Mouse (Mus musculus): Measurements from ENCODE around the gene Nr2f1. TPM values are rescaled to one million over a fixed set of nuclear protein-coding genes. Genes with fewer than 3 reads are reported as not detected.
A peak's percentile ranks its signal among the peaks of the same experiment; 100 is the strongest.

Nr2f1 gene
- polyA plus RNA-seq, 1 experiment from 2014 or later: 12.3 TPM

DNA sequence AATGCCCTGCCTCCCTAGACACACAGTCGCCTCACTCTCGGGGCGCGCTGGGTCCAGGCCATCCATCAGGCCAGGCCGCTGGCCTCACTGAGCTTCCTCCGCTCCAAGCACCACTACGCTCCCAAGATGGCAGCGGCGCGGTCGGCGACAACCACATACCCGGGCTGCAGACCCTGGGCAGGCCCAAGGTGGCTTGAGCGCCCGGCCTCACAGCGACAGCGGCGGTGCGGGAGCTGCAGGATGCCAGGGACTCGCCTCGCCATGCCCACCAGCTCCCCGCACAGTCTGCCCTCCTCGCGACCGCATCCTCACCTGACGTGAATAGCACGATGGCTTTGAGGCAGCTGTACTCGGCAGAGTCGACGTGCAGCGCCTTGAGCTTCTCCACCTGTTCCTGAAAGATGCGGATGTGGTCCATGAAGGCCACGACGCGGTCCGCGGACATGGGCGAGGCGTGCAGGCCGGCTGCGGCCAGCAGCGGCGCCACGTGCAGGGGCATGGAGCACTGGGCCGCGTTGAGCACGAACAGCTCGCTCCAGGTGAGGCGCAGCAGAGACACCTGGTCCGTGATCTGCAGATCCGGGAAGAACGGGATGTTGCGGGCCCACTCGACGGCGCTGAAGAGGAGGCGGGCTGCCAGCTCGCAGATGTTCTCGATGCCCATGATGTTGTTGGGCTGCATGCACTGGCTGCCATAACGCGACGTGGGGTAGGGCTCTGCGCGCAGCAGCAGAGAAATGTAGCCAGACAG, 4.5 kb downstream of the Nr2f1 start:
- Histone ChIP-seq H3K9ac (replicated peaks; ENCODE audit: low read length) (peak overlapping the region; percentile 71), H3K36me3 (ENCODE audit: insufficient read depth, low read length) (no peaks in the 10 kb centered on the region), H3K9me3 (ENCODE audit: low read length) (no peaks in the 10 kb centered on the region), H3K4me2 (replicated peaks; ENCODE audit: low read depth, low read length) (peak overlapping the region; percentile 71), H3K4me1 (ENCODE audit: insufficient read depth, low read length) (peaks cover 28% of the 10 kb centered on the region), H3K27ac (ENCODE audit: low read length) (peak overlapping the region; percentile 23), H3K4me3 (ENCODE audit: low read length) (peak overlapping the region; percentile 54), H3K27me3 (ENCODE audit: insufficient read depth, low read length) (no peaks in the 10 kb centered on the region)
- peak; percentile 36 for ATAC-seq (ENCODE audit: low FRiP score, low TSS enrichment)
- 2% methylated on average over 64 of the region's 64 CpGs for WGBS

DNA sequence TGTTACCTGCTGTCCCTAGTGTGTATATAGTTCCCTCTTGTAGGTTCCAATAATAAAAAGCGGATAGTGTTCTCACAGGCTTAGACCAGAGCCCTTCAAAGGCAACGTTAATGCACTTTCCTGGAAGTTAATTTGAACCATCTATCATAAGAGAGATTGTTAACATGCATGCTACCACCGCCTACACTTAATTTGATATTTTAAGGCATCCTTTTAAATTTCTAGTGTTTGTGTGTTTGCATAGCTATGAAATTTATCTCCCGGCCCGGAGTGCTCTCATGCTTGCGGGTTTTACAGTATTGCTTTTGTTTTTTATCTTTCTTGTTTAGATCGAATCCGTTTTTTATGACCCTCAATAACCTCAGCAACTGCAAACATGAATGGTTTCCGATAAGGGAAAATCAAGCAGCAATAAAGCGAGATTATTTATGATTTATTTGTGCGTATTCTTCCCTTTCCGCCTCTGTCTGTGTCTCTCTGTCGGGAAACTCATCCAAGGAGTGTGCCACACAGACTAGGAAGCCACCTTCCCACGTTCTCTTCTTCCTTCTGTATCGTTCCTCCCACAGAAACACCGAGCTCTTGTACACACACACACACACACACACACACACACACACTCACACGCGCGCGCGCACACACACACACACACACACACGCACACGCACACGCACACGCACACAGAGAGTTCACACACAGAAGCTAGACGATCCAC, 5.3 kb downstream of the Nr2f1 start:
- WGBS: 14% methylated on average over 26 of the region's 26 CpGs
- no peak for ATAC-seq (ENCODE audit: low FRiP score, low TSS enrichment)

DNA sequence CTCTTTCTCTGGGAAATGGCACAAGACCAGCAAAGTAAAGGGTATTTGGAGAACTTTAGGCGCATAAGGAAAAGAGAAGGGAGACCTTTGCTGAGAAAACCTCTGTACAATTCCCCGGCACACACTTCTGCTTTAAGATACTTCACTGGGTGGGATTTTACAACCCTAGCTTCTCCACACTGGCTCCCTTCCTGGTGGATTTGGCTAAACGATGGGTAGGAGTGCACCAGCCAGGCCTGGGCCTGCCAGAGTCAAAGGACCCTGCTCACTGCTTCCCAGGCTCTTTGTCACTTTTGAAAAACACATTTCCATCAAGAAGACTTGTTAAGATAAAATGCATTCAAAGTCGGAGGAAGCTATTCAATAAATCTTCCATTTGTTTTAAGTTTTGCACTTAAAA, 6.3 kb downstream of the Nr2f1 start:
- peak overlapping the region; percentile 38; the same call in 1 of the 2 replicates for H3K27ac ChIP-seq (ENCODE audit: low read length)
- no peaks in the 10 kb centered on the region for H3K9me3 ChIP-seq (ENCODE audit: low read length)
- peaks cover 28% of the 10 kb centered on the region for H3K4me1 ChIP-seq (ENCODE audit: insufficient read depth, low read length)
- H3K9ac ChIP-seq (replicated peaks; ENCODE audit: low read length): peak overlapping the region; percentile 50
- no peaks in the 10 kb centered on the region for H3K27me3 ChIP-seq (ENCODE audit: insufficient read depth, low read length)
- no peak for ATAC-seq (ENCODE audit: low FRiP score, low TSS enrichment)
- H3K4me2 ChIP-seq (replicated peaks; ENCODE audit: low read depth, low read length): peak overlapping the region; percentile 71
- H3K4me3 ChIP-seq (ENCODE audit: low read length): peak overlapping the region; percentile 54
- H3K36me3 ChIP-seq (ENCODE audit: insufficient read depth, low read length): peaks cover 4% of the 10 kb centered on the region; the same call in 1 of the 2 replicates
- 52% methylated on average over 4 of the region's 4 CpGs for WGBS

More for the DNA sequence above, 5.3 kb downstream of the Nr2f1 start:
- Histone ChIP-seq H3K27ac (ENCODE audit: low read length) (peak overlapping the region; percentile 24; the same call in 1 of the 2 replicates), H3K4me3 (ENCODE audit: low read length) (peak overlapping the region; percentile 54), H3K9me3 (ENCODE audit: low read length) (no peaks in the 10 kb centered on the region), H3K9ac (replicated peaks; ENCODE audit: low read length) (peak overlapping the region; percentile 71), H3K27me3 (ENCODE audit: insufficient read depth, low read length) (no peaks in the 10 kb centered on the region), H3K4me1 (ENCODE audit: insufficient read depth, low read length) (peaks cover 28% of the 10 kb centered on the region), H3K36me3 (ENCODE audit: insufficient read depth, low read length) (peaks cover 4% of the 10 kb centered on the region; the same call in 1 of the 2 replicates), H3K4me2 (replicated peaks; ENCODE audit: low read depth, low read length) (peak overlapping the region; percentile 71)

DNA sequence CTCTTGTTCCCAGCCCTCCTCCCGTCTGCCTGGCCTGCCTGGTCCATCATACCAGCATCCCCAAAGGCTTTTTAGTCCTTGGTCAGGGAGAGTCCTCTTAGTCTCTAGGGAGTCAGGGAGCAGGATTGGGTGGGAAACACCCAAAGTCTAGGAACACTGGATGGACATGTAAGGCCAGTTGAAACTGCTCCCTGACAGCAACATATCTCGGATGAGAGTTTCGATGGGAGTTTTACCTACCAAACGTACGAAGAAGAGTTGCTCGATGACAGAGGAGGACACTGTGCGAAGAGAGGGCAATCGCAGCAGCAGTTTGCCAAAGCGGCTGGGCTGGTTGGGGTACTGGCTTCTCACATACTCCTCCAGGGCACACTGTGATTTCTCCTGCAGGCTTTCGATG, 10.0 kb downstream of the Nr2f1 start:
- Histone ChIP-seq H3K27me3 (ENCODE audit: insufficient read depth, low read length) (peaks cover 18% of the 10 kb centered on the region), H3K4me1 (ENCODE audit: insufficient read depth, low read length) (peaks cover 24% of the 10 kb centered on the region), H3K27ac (ENCODE audit: low read length) (no peak overlapping the region), H3K4me3 (ENCODE audit: low read length) (no peak overlapping the region), H3K9ac (replicated peaks; ENCODE audit: low read length) (no peak overlapping the region), H3K4me2 (replicated peaks; ENCODE audit: low read depth, low read length) (no peak overlapping the region), H3K36me3 (ENCODE audit: insufficient read depth, low read length) (peaks cover 4% of the 10 kb centered on the region; the same call in 1 of the 2 replicates), H3K9me3 (ENCODE audit: low read length) (no peaks in the 10 kb centered on the region)
- no peak for ATAC-seq (ENCODE audit: low FRiP score, low TSS enrichment)
- 58% methylated on average over 10 of the region's 10 CpGs for WGBS

DNA sequence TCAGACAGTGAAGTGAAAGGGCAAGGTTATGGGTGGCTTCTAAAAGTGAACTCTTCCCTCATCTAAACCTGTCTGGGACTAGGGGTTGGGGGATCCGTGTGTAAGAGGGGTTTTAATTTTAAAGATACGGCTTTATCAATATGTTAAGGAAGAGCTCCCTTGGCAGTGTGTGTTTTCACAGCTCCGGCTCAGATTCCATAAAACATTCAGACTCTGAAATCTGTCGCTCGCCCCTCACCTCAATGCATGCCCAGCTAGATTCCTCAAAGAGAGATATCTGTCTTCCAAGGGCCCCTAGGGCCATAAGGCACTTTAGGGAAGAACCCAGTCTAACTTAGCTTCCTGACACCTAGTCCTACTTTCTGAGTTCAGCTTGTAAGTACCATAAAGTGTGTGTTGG, 11.7 kb downstream of the Nr2f1 start:
- 62% methylated on average over 5 of the region's 5 CpGs for WGBS

DNA sequence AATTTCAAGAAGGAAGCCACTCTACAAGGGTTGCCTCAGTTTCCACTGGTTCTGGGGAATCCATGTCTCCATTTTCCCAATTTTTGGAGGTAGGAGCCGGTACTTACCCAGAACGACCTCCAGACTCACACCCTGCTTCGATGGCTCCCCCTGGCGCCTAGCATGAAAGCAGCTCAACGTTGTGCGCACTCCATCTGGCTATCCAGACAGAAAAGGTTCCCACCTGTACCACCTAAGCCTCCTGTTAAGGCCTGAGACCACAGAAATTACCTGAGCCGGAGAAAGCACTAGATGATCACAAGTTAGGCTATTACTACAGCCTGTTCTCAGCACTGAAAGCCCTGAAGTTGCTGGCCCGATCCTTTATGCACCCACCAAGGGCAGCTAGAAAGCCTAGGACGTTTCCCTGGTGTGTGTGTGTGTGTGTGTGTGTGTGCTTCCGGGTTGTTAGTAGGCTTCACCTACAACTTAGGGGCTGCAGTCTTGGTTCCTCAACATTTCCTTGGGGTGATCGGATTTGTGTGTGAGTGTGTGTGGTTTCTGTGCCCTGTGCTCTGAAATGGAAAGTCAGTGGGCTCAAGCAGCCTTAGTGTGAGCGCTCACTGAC, 13.1 kb downstream of the Nr2f1 start:
- 30% methylated on average over 12 of the region's 12 CpGs for WGBS
- H3K27ac ChIP-seq (ENCODE audit: low read length): no peak overlapping the region
- H3K4me3 ChIP-seq (ENCODE audit: low read length): no peak overlapping the region
- no peaks in the 10 kb centered on the region for H3K9me3 ChIP-seq (ENCODE audit: low read length)
- no peak overlapping the region for H3K9ac ChIP-seq (replicated peaks; ENCODE audit: low read length)
- H3K4me1 ChIP-seq (ENCODE audit: insufficient read depth, low read length): peaks cover 18% of the 10 kb centered on the region
- no peak for ATAC-seq (ENCODE audit: low FRiP score, low TSS enrichment)
- H3K4me2 ChIP-seq (replicated peaks; ENCODE audit: low read depth, low read length): no peak overlapping the region
- H3K27me3 ChIP-seq (ENCODE audit: insufficient read depth, low read length): peaks cover 45% of the 10 kb centered on the region
- H3K36me3 ChIP-seq (ENCODE audit: insufficient read depth, low read length): peaks cover 4% of the 10 kb centered on the region; the same call in 1 of the 2 replicates

More for the DNA sequence above, 11.7 kb downstream of the Nr2f1 start:
- Histone ChIP-seq H3K4me2 (replicated peaks; ENCODE audit: low read depth, low read length) (no peak overlapping the region), H3K4me3 (ENCODE audit: low read length) (no peak overlapping the region), H3K36me3 (ENCODE audit: insufficient read depth, low read length) (peaks cover 4% of the 10 kb centered on the region; the same call in 1 of the 2 replicates), H3K9ac (replicated peaks; ENCODE audit: low read length) (no peak overlapping the region), H3K27ac (ENCODE audit: low read length) (no peak overlapping the region), H3K27me3 (ENCODE audit: insufficient read depth, low read length) (peaks cover 34% of the 10 kb centered on the region), H3K9me3 (ENCODE audit: low read length) (no peaks in the 10 kb centered on the region), H3K4me1 (ENCODE audit: insufficient read depth, low read length) (peaks cover 11% of the 10 kb centered on the region)
- no peak for ATAC-seq (ENCODE audit: low FRiP score, low TSS enrichment)

DNA sequence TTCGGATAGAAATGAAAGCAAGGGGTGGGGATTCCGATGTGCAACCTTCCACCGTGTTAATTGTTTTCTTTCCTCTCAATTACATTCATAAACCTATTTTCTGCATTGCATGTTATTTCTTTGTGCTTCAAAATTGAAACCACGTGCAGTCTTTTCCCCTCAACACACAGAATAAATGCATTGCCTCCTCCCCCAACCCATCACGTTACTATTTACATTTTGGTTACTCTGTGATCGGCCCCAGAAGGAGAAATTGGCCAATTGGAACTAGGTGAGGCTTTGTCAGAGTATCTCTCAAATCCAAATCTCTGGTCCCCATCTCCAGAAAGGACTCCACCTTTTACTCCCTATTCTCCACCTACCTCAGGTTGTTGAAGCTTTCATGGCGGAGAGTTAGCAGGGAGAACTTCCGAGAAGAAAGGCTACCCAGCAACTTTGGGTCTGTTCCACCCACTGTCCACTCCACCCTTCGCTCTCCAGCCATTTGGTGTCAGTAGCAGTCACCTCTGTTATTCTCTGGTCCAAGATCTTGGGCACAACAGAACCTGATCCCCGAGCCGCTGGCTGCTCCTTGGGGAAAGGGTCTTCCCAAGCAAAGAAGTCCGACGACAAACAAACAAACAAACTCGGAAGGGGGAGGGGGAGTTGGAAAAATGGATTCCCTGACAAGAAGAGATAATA, 14.6 kb downstream of the Nr2f1 start:
- 23% methylated on average over 14 of the region's 14 CpGs for WGBS
- no peak for ATAC-seq (ENCODE audit: low FRiP score, low TSS enrichment)
- Histone ChIP-seq H3K27ac (ENCODE audit: low read length) (no peak overlapping the region), H3K9ac (replicated peaks; ENCODE audit: low read length) (no peak overlapping the region), H3K4me1 (ENCODE audit: insufficient read depth, low read length) (peaks cover 21% of the 10 kb centered on the region; the same call in 1 of the 2 replicates), H3K4me2 (replicated peaks; ENCODE audit: low read depth, low read length) (no peak overlapping the region), H3K36me3 (ENCODE audit: insufficient read depth, low read length) (peaks cover 4% of the 10 kb centered on the region; the same call in 1 of the 2 replicates), H3K9me3 (ENCODE audit: low read length) (no peaks in the 10 kb centered on the region), H3K27me3 (ENCODE audit: insufficient read depth, low read length) (peaks cover 54% of the 10 kb centered on the region), H3K4me3 (ENCODE audit: low read length) (no peak overlapping the region)

DNA sequence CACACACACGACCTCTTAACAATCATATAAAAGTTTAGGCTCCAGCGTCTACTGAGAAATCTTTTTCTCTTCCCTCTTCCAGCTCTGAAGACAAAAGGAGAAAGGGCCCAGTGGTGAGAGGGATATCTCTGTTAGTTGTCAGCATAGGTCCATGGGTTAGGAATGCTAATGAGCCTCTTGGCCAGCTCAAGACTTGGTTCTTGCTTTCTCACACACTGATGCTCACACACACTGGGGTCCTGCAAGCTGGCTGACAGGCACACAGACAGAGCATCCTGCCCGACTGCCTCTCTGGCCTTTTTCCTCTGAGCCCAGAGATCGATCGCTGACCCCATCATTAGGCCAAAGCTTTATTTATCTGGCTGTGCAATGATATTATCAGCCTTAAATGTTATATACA, 15.6 kb downstream of the Nr2f1 start:
- 38% methylated on average over 5 of the region's 5 CpGs for WGBS
- Histone ChIP-seq H3K9ac (replicated peaks; ENCODE audit: low read length) (no peak overlapping the region), H3K27ac (ENCODE audit: low read length) (no peak overlapping the region), H3K27me3 (ENCODE audit: insufficient read depth, low read length) (peaks cover 63% of the 10 kb centered on the region), H3K4me1 (ENCODE audit: insufficient read depth, low read length) (peaks cover 27% of the 10 kb centered on the region), H3K4me2 (replicated peaks; ENCODE audit: low read depth, low read length) (no peak overlapping the region), H3K9me3 (ENCODE audit: low read length) (no peaks in the 10 kb centered on the region), H3K4me3 (ENCODE audit: low read length) (no peak overlapping the region), H3K36me3 (ENCODE audit: insufficient read depth, low read length) (no peaks in the 10 kb centered on the region)
- ATAC-seq (ENCODE audit: low FRiP score, low TSS enrichment): no peak

DNA sequence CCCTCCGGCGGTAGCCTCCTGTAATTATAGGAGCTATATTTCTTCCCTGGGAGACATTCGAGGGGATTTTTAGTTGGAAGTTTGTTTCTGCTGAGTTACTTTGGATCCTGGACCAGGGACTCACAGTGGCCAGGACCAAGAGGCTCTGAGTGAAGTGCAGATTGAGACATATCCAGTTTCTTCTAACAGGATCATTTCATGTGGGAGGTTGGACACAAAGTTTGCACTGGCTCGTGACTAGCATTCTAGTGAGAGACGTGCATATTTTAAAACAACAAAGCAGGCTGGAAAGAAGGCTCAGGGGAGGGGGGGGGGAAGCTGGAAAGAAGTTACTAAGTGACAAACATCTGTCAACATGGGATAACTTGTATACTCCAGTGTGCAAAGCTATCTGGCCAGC, 16.6 kb downstream of the Nr2f1 start:
- Histone ChIP-seq H3K27me3 (ENCODE audit: insufficient read depth, low read length) (peaks cover 70% of the 10 kb centered on the region), H3K4me2 (replicated peaks; ENCODE audit: low read depth, low read length) (peak overlapping the region; percentile 60; the same call in 1 of the 2 replicates)
- 7% methylated on average over 5 of the region's 5 CpGs for WGBS

More for the DNA sequence above, 16.6 kb downstream of the Nr2f1 start:
- H3K4me1 ChIP-seq (ENCODE audit: insufficient read depth, low read length): peaks cover 27% of the 10 kb centered on the region
- no peaks in the 10 kb centered on the region for H3K9me3 ChIP-seq (ENCODE audit: low read length)
- no peak overlapping the region; the same call in 1 of the 2 replicates for H3K9ac ChIP-seq (replicated peaks; ENCODE audit: low read length)
- no peak overlapping the region for H3K27ac ChIP-seq (ENCODE audit: low read length)
- no peaks in the 10 kb centered on the region for H3K36me3 ChIP-seq (ENCODE audit: insufficient read depth, low read length)
- no peak overlapping the region for H3K4me3 ChIP-seq (ENCODE audit: low read length)
- ATAC-seq (ENCODE audit: low FRiP score, low TSS enrichment): no peak
